Mouse (Mus musculus) G1E (cell line): ENCODE measurements around the gene Wbp1. TPM values are rescaled to one million over a fixed set of nuclear protein-coding genes. Genes with fewer than 3 reads are reported as not detected.
"Not testable (repeated sequence)": the region's sequence is repeated elsewhere in the genome, so short reads cannot be mapped to it uniquely, and the experiment has no call there.

Source experiments
- ATAC-seq: 2 replicates; pipeline ENCODE4 v1.8.0; 2016; ENCODE audit warnings: mild to moderate bottlenecking; ENCODE audit not compliant: insufficient number of reproducible peaks, poor library complexity, low FRiP score, severe bottlenecking; ENCODE audit errors: extremely low read depth
- DNase-seq: peaks from one replicate; pipeline ENCODE4 v3.0.0; 2012; ENCODE audit warnings: low spot score
- H3K27me3 ChIP-seq: 2 replicates; pipeline ENCODE4 v1.6.1; 2012; ENCODE audit warnings: mild to moderate bottlenecking, low read length, inconsistent platforms; ENCODE audit not compliant: insufficient read depth
- H3K36me3 ChIP-seq: replicated peaks from 2 replicates; pipeline ENCODE3; 2012; ENCODE audit warnings: mild to moderate bottlenecking, inconsistent platforms
- H3K4me1 ChIP-seq: 2 replicates; pipeline ENCODE4 v1.6.1; 2012; ENCODE audit warnings: low read depth, low read length, inconsistent platforms, mixed read lengths; ENCODE audit not compliant: insufficient read depth
- H3K4me3 ChIP-seq: 2 replicates; pipeline ENCODE4 v1.5.1; 2012; ENCODE audit warnings: low read depth, mild to moderate bottlenecking, inconsistent platforms, low read length, moderate library complexity, mixed read lengths
- H3K9me3 ChIP-seq: replicated peaks from 2 replicates; pipeline ENCODE4 v1.6.1; 2012; ENCODE audit warnings: inconsistent platforms
- CTCF ChIP-seq: IDR thresholded peaks from 2 replicates; pipeline ENCODE4 v1.5.1; 2012; ENCODE audit warnings: low read depth, low read length, inconsistent platforms, mixed read lengths
- GATA1 ChIP-seq: IDR thresholded peaks from 2 replicates; pipeline ENCODE4 v1.6.1; 2012; ENCODE audit warnings: borderline replicate concordance, low read length, inconsistent platforms, mixed read lengths
- GATA2 ChIP-seq: IDR thresholded peaks from 2 replicates; pipeline ENCODE4 v1.6.1; 2012; ENCODE audit warnings: low read depth, low read length, inconsistent platforms, borderline replicate concordance
- POLR2AphosphoS5 ChIP-seq: IDR thresholded peaks from 2 replicates; pipeline ENCODE4 v1.6.1; 2012; ENCODE audit warnings: low read depth, low read length, inconsistent platforms; ENCODE audit not compliant: insufficient replicate concordance
- TAL1 ChIP-seq: conservative IDR thresholded peaks from 2 replicates; pipeline ENCODE4 v1.6.1; 2012; ENCODE audit warnings: low read depth, low read length, inconsistent platforms, mixed read lengths
- polyA plus RNA-seq: library from polyadenylated mRNA; stranded (reverse); fragments of >175 nt; gene quantifications from 2 replicates; pipeline ENCODE4 v1.2.3, GENCODE M21; 2012
- total RNA-seq, 2 experiments: library from RNA; stranded (forward) in 1 of 2; stranded (reverse) in 1 of 2; fragments of 200-1000 nt in 1 of 2; fragments of >200 nt in 1 of 2; fragmentation: Nextera tagmentation in 1 of 2; gene quantifications; 2 replicates each; pipeline ENCODE4 v1.2.3; 2014 to 2017

Gene Wbp1
- total and polyA plus RNA-seq, 3 experiments = 47.9 to 94.7 (median 49.1) TPM

DNA sequence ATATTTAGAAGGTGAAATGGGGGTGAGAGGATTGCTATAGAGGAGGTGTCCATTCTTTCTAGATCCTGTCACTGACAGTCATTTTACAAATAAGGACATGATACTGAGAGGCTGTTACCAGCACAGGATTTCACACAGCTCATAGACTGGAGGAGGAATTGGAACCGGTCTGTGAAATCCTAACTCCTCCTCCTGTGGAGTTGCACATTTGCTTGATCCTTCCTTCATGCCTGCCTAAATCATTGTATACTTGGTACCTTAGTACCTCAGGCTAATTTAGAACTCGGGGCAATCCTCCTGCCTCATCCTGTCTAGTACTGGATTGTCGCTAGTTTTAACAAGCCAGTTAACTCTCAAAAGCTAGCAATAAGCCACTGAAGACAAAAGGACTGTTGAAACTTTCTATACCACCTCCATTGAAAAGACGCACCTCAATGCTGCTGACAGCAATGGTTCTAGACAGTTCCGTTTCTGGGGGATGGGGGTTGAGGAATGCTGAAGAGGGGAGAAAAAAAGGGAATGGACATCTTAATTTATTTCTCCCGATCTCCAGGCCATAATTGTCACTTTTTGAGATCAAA is 43.8 kb upstream of the Wbp1 start:
- DNase-seq = no peak
- Histone ChIP-seq H3K4me1 (peaks cover 51% of the 10 kb centered on the region), H3K4me3 (peak overlapping the region; percentile 87), H3K36me3 (peaks cover 23% of the 10 kb centered on the region), H3K27me3 (peaks cover 22% of the 10 kb centered on the region), H3K9me3 (no peaks in the 10 kb centered on the region)
- TF ChIP-seq POLR2AphosphoS5 (no peak), TAL1 (no peak), CTCF (no peak), GATA1 (no peak), GATA2 (no peak)
- no peak for ATAC-seq

GRCm38 (mm10) chr6:83162701-83163100 is 41.3 kb upstream of the Wbp1 start:
- DNase-seq (peak; percentile 49), ATAC-seq (no peak)
- no peak overlapping the region; the same call in 1 of the 2 replicates for H3K4me3 ChIP-seq
- peaks cover 40% of the 10 kb centered on the region for H3K4me1 ChIP-seq
- peaks cover under 1% of the 10 kb centered on the region for H3K36me3 ChIP-seq
- TF ChIP-seq CTCF = peak; percentile 45; the same call in 1 of the 2 replicates
- TF ChIP-seq POLR2AphosphoS5 = no peak
- TF ChIP-seq GATA2 = no peak
- TF ChIP-seq TAL1 = no peak
- no peak for TF ChIP-seq GATA1
- no peaks in the 10 kb centered on the region for H3K9me3 ChIP-seq
- H3K27me3 ChIP-seq = peaks cover 22% of the 10 kb centered on the region

DNA sequence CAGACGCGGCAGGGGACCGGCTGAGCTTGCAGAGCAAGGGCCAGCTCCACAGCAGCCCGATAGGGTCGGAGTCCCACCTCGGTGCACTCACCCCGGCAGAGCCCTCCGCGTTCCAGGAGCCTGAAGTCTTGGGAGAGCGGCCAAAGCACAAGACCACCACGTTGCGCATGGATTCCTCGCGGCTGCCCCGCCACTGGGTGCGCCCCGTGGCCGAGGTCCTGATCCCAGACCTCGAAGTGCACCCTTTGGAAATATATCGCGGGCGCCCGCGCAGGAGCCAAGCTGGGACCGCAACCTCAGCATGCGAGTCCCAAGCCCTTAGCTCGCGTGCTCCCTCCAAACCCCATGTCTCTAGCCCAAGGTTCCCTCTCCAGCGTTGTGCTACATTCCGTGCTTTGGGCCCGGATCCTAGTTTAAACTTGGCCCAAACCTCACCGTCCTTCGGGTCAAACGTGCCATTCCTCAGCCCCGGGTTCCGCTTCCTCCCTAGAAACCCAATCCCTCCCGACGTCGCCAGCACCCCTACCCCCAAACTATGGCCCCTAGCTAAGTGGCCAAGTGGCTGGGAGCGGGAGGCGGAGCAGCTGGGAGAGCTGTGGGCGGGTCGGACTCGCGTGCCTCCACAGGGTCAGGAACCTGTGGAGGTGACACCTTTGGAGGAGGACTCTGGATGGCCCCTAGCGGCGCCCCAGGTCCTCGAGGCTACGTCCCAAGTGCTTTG is 40.7 kb upstream of the Wbp1 start:
- no peaks in the 10 kb centered on the region for H3K9me3 ChIP-seq
- peak overlapping the region; percentile 4; the same call in 1 of the 2 replicates for H3K4me3 ChIP-seq
- ATAC-seq = no peak
- peaks cover 22% of the 10 kb centered on the region for H3K27me3 ChIP-seq
- DNase-seq = no peak
- no peaks in the 10 kb centered on the region for H3K36me3 ChIP-seq
- H3K4me1 ChIP-seq = peaks cover 34% of the 10 kb centered on the region
- TF ChIP-seq POLR2AphosphoS5 (no peak), GATA2 (no peak), TAL1 (no peak), GATA1 (no peak)

- peaks cover 32% of the 10 kb centered on the region for H3K4me1 ChIP-seq
- ATAC-seq (no peak), DNase-seq (no peak)
- H3K36me3 ChIP-seq = no peaks in the 10 kb centered on the region
- no peak overlapping the region for H3K4me3 ChIP-seq
- H3K9me3 ChIP-seq = no peaks in the 10 kb centered on the region
- peaks cover 24% of the 10 kb centered on the region for H3K27me3 ChIP-seq
- no peak for TF ChIP-seq CTCF
- no peak for TF ChIP-seq POLR2AphosphoS5
- no peak for TF ChIP-seq TAL1
- no peak for TF ChIP-seq GATA1
- no peak for TF ChIP-seq GATA2
Measured at GRCm38 (mm10) chr6:83161442-83161841, 40.1 kb upstream of the Wbp1 start.

GRCm38 (mm10) chr6:83159456-83159855 is 38.1 kb upstream of the Wbp1 start:
- ATAC-seq, H3K36me3 ChIP-seq, H3K9me3 ChIP-seq, H3K4me3 ChIP-seq, DNase-seq: not testable (repeated sequence)
- 0 out of 2 replicates have a peak, but pooled peaks have one; percentile 29 for TF ChIP-seq CTCF
- Histone ChIP-seq H3K4me1 (peaks cover 32% of the 10 kb centered on the region), H3K27me3 (peaks cover 44% of the 10 kb centered on the region)

- H3K27me3 ChIP-seq = peaks cover 60% of the 10 kb centered on the region
- TF ChIP-seq GATA1 (no peak), TAL1 (no peak)
- peaks cover 24% of the 10 kb centered on the region for H3K4me1 ChIP-seq
- H3K36me3 ChIP-seq = no peaks in the 10 kb centered on the region
- no peak for DNase-seq
- H3K4me3 ChIP-seq = peak within 1 kb of the TSS; percentile 36; the same call in 1 of the 2 replicates
- no peaks in the 10 kb centered on the region for H3K9me3 ChIP-seq
- ATAC-seq = no peak
Measured at GRCm38 (mm10) chr6:83156259-83156684, 34.9 kb upstream of the Wbp1 start, which contains the start of the genes Wdr54 and 1700003E16Rik. Gene Wdr54, minus strand, starts transcription at chr6:83156397. Gene 1700003E16Rik, plus strand, starts transcription at chr6:83156404.
